Mouse (Mus musculus) brain, embryonic 14.5 days (tissue): Measurements from ENCODE around the gene Ephb1.

Experiments used
- CTCF ChIP-seq: fragments of 200-500 bp; IDR thresholded peaks from 2 replicates; pipeline ENCODE4 v1.5.1; 2012; ENCODE audit warnings: inconsistent platforms, mild to moderate bottlenecking, moderate library complexity, borderline replicate concordance; ENCODE audit not compliant: insufficient read depth, insufficient read length; ENCODE audit errors: extremely low read depth
- POLR2A ChIP-seq: fragments of 200-500 bp; IDR thresholded peaks from 2 replicates; pipeline ENCODE4 v1.6.1; 2012; ENCODE audit warnings: mild to moderate bottlenecking, inconsistent platforms, borderline replicate concordance; ENCODE audit not compliant: poor library complexity, insufficient read depth, insufficient read length, severe bottlenecking; ENCODE audit errors: extremely low read depth

DNA sequence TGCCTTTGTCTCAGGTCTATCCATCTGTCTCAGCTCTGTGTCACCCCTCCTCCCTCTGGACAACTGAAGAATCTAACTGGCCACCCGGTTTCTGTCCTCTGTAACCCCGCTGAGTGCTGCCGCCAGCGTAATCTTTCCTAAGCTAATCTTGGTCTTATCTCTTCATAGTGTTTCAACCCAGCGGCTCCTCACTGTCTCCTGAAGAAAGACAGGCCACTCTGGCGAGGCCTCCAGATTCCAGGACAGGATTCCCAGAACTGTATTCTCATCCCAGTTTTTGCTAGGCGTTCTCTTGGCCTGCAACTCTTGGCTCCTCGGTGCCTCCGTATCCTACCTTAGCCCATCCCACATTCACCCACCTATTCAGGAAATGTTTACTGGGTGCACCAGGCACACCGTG is 2.0 kb upstream of the Ephb1 start:
- no peak for TF ChIP-seq CTCF
- no peak for TF ChIP-seq POLR2A
